Mouse (Mus musculus) intestine, postnatal 0 days (tissue): ENCODE results near the gene Smurf1. TPM values are rescaled to one million over a fixed set of nuclear protein-coding genes. Genes with fewer than 3 reads are reported as not detected.

Experiments
- ATAC-seq: fragments of 200-750 bp; cut with Nextera tagmentation; 2 replicates; pipeline ENCODE4 v1.8.0; 2017; ENCODE audit warnings: mild to moderate bottlenecking, moderate TSS enrichment, moderate library complexity
- H3K27ac ChIP-seq: fragments of 300-500 bp; sonication (generic); 2 replicates; pipeline ENCODE4 v1.5.1; 2014; ENCODE audit warnings: mild to moderate bottlenecking, low read depth, low read length, moderate library complexity
- H3K27me3 ChIP-seq: fragments of 300-500 bp; sonication (generic); replicated peaks from 2 replicates; pipeline ENCODE4 v1.6.1; 2014; ENCODE audit warnings: low read length, mixed read lengths; ENCODE audit not compliant: control insufficient read depth, insufficient read depth
- H3K36me3 ChIP-seq: fragments of 300-500 bp; sonication (generic); 2 replicates; pipeline ENCODE4 v1.6.1; 2014; ENCODE audit warnings: mild to moderate bottlenecking, moderate library complexity; ENCODE audit not compliant: control insufficient read depth, insufficient read depth
- H3K4me1 ChIP-seq: fragments of 300-500 bp; sonication (generic); replicated peaks from 2 replicates; pipeline ENCODE4 v1.6.1; 2014; ENCODE audit warnings: antibody characterized with exemption, low read length, mixed read lengths; ENCODE audit not compliant: control insufficient read depth, insufficient read depth
- H3K4me2 ChIP-seq: fragments of 300-500 bp; sonication (generic); replicated peaks from 2 replicates; pipeline ENCODE4 v1.6.1; 2014; ENCODE audit warnings: low read depth, mild to moderate bottlenecking, moderate library complexity
- H3K4me3 ChIP-seq: fragments of 300-500 bp; sonication (generic); 2 replicates; pipeline ENCODE4 v1.5.1; 2014; ENCODE audit warnings: low read depth, low read length
- H3K9ac ChIP-seq: fragments of 300-500 bp; sonication (generic); 2 replicates; pipeline ENCODE4 v1.6.1; 2014; ENCODE audit warnings: mild to moderate bottlenecking, low read depth, low read length
- H3K9me3 ChIP-seq: fragments of 300-500 bp; sonication (generic); 2 replicates; pipeline ENCODE4 v1.6.1; 2016; ENCODE audit warnings: mixed run types; ENCODE audit not compliant: control insufficient read depth
- CTCF ChIP-seq: sonication (generic); IDR thresholded peaks from 2 replicates; pipeline ENCODE4 v1.5.1; 2016; ENCODE audit warnings: low read depth, mild to moderate bottlenecking, control low read depth, antibody characterized with exemption, moderate library complexity
- WGBS: fragments of 180-500 bp; shearing (Covaris S2); extraction: QIAGEN DNeasy Blood & Tissue Kit; methylation state at CpG from one replicate; pipeline ENCODE4 v1.1.7; 2014; 5-methylcytosine and 5-hydroxymethylcytosine counted together
- polyA plus RNA-seq: library from polyadenylated mRNA; unstranded; fragments of >200 nt; fragmentation: Nextera tagmentation; extraction: Ambion mirVana; gene quantifications from 2 replicates; pipeline ENCODE4 v1.2.1, GENCODE M21; 2015

The Smurf1 gene
- polyA plus RNA-seq, 1 experiment from 2014 or later = 7.4 TPM

GRCm38 (mm10) chr5:144866923-144867322 lies 98.7 kb downstream of the Smurf1 start:
- WGBS = 73% methylated on average over 8 of the region's 8 CpGs
- no peak for ATAC-seq
- Histone ChIP-seq H3K4me1 (no peaks in the 10 kb centered on the region), H3K27ac (no peak overlapping the region), H3K9me3 (no peaks in the 10 kb centered on the region), H3K9ac (no peak overlapping the region), H3K4me3 (no peak overlapping the region), H3K36me3 (no peaks in the 10 kb centered on the region), H3K4me2 (no peak overlapping the region), H3K27me3 (no peaks in the 10 kb centered on the region)
- peak; percentile 57 for TF ChIP-seq CTCF

GRCm38 (mm10) chr5:144860913-144861312 lies 104.7 kb downstream of the Smurf1 start:
- no peak overlapping the region for H3K27ac ChIP-seq
- H3K4me1 ChIP-seq = no peaks in the 10 kb centered on the region
- H3K9me3 ChIP-seq = no peaks in the 10 kb centered on the region
- peaks cover 47% of the 10 kb centered on the region for H3K36me3 ChIP-seq
- no peak overlapping the region for H3K4me3 ChIP-seq
- no peak overlapping the region for H3K4me2 ChIP-seq
- H3K27me3 ChIP-seq = no peaks in the 10 kb centered on the region
- TF ChIP-seq CTCF = no peak
- no peak for ATAC-seq
- 98% methylated on average over 8 of the region's 8 CpGs for WGBS
- H3K9ac ChIP-seq = no peak overlapping the region

GRCm38 (mm10) chr5:144859284-144859683 lies 106.4 kb downstream of the Smurf1 start:
- H3K4me2 ChIP-seq = no peak overlapping the region
- no peak overlapping the region for H3K4me3 ChIP-seq
- TF ChIP-seq CTCF = no peak
- H3K9me3 ChIP-seq = no peaks in the 10 kb centered on the region
- no peaks in the 10 kb centered on the region for H3K4me1 ChIP-seq
- H3K27me3 ChIP-seq = no peaks in the 10 kb centered on the region
- ATAC-seq = no peak
- H3K27ac ChIP-seq = no peak overlapping the region
- peaks cover 55% of the 10 kb centered on the region for H3K36me3 ChIP-seq
- 88% methylated on average over 9 of the region's 9 CpGs for WGBS
- H3K9ac ChIP-seq = no peak overlapping the region

GRCm38 (mm10) chr5:144858527-144858926 lies 107.1 kb downstream of the Smurf1 start:
- 95% methylated on average over 15 of the region's 15 CpGs for WGBS
- Histone ChIP-seq H3K4me3 (no peak overlapping the region), H3K27me3 (no peaks in the 10 kb centered on the region), H3K27ac (no peak overlapping the region), H3K36me3 (peaks cover 63% of the 10 kb centered on the region), H3K9ac (no peak overlapping the region), H3K9me3 (no peaks in the 10 kb centered on the region), H3K4me2 (no peak overlapping the region), H3K4me1 (no peaks in the 10 kb centered on the region)
- ATAC-seq = no peak
- no peak for TF ChIP-seq CTCF

- Histone ChIP-seq H3K9ac (no peak overlapping the region), H3K4me1 (no peaks in the 10 kb centered on the region), H3K36me3 (peaks cover 87% of the 10 kb centered on the region), H3K4me2 (no peak overlapping the region), H3K27me3 (no peaks in the 10 kb centered on the region), H3K27ac (no peak overlapping the region), H3K4me3 (no peak overlapping the region), H3K9me3 (no peaks in the 10 kb centered on the region)
- WGBS = 63% methylated on average over 6 of the region's 6 CpGs
- no peak for TF ChIP-seq CTCF
- no peak for ATAC-seq
Measured at GRCm38 (mm10) chr5:144855936-144856335, 109.7 kb downstream of the Smurf1 start.

GRCm38 (mm10) chr5:144853931-144854330 lies 111.7 kb downstream of the Smurf1 start:
- WGBS = 85% methylated on average over 5 of the region's 5 CpGs
- Histone ChIP-seq H3K4me1 (no peaks in the 10 kb centered on the region), H3K9ac (no peak overlapping the region), H3K36me3 (peaks cover 86% of the 10 kb centered on the region), H3K9me3 (no peaks in the 10 kb centered on the region), H3K4me2 (no peak overlapping the region), H3K27me3 (no peaks in the 10 kb centered on the region), H3K27ac (no peak overlapping the region), H3K4me3 (no peak overlapping the region)
- no peak for ATAC-seq
- peak; percentile 41 for TF ChIP-seq CTCF

- Histone ChIP-seq H3K27me3 (no peaks in the 10 kb centered on the region), H3K36me3 (peaks cover 87% of the 10 kb centered on the region), H3K4me1 (no peaks in the 10 kb centered on the region), H3K27ac (0 out of 2 replicates have a peak overlapping the region, but pooled peaks have one; percentile 41), H3K4me3 (no peak overlapping the region), H3K9ac (no peak overlapping the region), H3K4me2 (no peak overlapping the region), H3K9me3 (no peaks in the 10 kb centered on the region)
- TF ChIP-seq CTCF = peak; percentile 38
- ATAC-seq = no peak
- 95% methylated on average over 3 of the region's 3 CpGs for WGBS
Measured at GRCm38 (mm10) chr5:144851820-144852219, 113.8 kb downstream of the Smurf1 start.
